Mouse (Mus musculus): ENCODE measurements around the gene Hrct1. TPM values are rescaled to one million over a fixed set of nuclear protein-coding genes. Genes with fewer than 3 reads are reported as not detected.

Hrct1 gene
- polyA plus RNA-seq, 1 experiment from 2014 or later: 0.64 TPM

GRCm38 (mm10) chr4:43729794-43730550 lies 3.0 kb downstream of the Hrct1 start, which contains the start of gene Spaar:
TSS of gene Spaar (plus strand) at chr4:43730034.
- no peaks in the 10 kb centered on the region for H3K4me1 ChIP-seq (replicated peaks)
- no peaks in the 10 kb centered on the region for H3K36me3 ChIP-seq
- H3K4me3 ChIP-seq: no peak within 1 kb of the TSS
- H3K9ac ChIP-seq: no peak within 1 kb of the TSS
- H3K27me3 ChIP-seq: no peaks in the 10 kb centered on the region
- no peaks in the 10 kb centered on the region for H3K9me3 ChIP-seq
- ATAC-seq (ENCODE audit: low FRiP score, low read depth): no peak
- H3K4me2 ChIP-seq: no peak within 1 kb of the TSS
- no peak within 1 kb of the TSS for H3K27ac ChIP-seq (replicated peaks)
- 71% methylated on average over 14 of the region's 14 CpGs for WGBS

- H3K4me3 ChIP-seq: no peak overlapping the region
- H3K4me1 ChIP-seq (replicated peaks): no peaks in the 10 kb centered on the region
- H3K4me2 ChIP-seq: no peak overlapping the region
- ATAC-seq (ENCODE audit: low FRiP score, low read depth): no peak
- H3K9me3 ChIP-seq: no peaks in the 10 kb centered on the region
- H3K36me3 ChIP-seq: no peaks in the 10 kb centered on the region
- H3K9ac ChIP-seq: no peak overlapping the region
- WGBS: 80% methylated on average over 21 of the region's 21 CpGs
- no peak overlapping the region for H3K27ac ChIP-seq (replicated peaks)
- no peaks in the 10 kb centered on the region for H3K27me3 ChIP-seq
These were observed 3.8 kb downstream of the Hrct1 start for GRCm38 (mm10) chr4:43730750-43731297.

DNA sequence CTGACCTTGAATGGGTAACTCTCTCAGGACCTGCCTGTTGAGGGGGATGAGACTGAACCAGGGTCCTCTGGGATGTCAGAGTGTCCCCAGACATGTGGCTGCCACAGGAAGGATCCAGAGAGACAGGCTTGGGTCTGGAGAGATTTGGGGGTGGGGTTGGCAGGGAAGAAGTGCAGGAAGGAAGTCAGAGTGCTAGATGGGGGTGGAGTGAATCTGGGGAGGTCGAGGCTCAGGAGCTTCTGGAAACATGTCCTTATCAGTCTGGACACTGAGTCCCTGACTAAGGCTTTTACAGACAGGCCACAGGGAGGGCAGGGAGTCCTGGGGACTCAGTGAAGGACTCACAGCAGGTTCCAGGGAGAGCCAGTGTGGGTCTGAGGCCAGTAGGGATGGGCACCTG lies 5.2 kb downstream of the Hrct1 start:
- H3K4me3 ChIP-seq: no peak overlapping the region
- ATAC-seq (ENCODE audit: low FRiP score, low read depth): no peak
- H3K4me1 ChIP-seq (replicated peaks): no peaks in the 10 kb centered on the region
- 43% methylated on average over 1 of the region's 1 CpGs for WGBS
- H3K36me3 ChIP-seq: no peaks in the 10 kb centered on the region
- H3K4me2 ChIP-seq: no peak overlapping the region
- H3K9me3 ChIP-seq: no peaks in the 10 kb centered on the region
- no peaks in the 10 kb centered on the region for H3K27me3 ChIP-seq
- H3K27ac ChIP-seq (replicated peaks): no peak overlapping the region
- H3K9ac ChIP-seq: no peak overlapping the region

DNA sequence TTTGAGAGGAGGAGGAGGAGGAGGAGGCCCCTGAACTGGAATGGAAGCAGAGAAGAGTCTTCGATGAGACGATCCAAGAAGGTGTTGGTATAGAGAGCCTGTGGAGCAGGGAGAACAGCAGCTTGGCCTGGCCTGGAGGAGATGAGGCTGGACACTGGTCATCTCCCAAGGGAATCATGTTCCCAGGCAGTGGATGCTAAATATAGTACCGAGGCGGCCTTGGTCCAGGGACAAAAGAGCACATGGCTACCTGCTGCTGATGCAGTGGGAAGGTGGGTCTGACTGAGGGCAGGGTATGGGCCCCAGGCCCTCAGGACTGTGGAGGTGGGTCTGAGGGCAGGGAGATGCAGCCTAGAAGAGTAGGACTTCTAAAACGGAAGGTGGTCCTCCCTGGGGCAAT lies 6.2 kb downstream of the Hrct1 start:
- Histone ChIP-seq H3K9ac (no peak overlapping the region), H3K9me3 (no peaks in the 10 kb centered on the region), H3K4me3 (no peak overlapping the region), H3K4me2 (no peak overlapping the region), H3K27me3 (no peaks in the 10 kb centered on the region), H3K4me1 (replicated peaks) (no peaks in the 10 kb centered on the region), H3K36me3 (no peaks in the 10 kb centered on the region), H3K27ac (replicated peaks) (no peak overlapping the region)
- no peak for ATAC-seq (ENCODE audit: low FRiP score, low read depth)
- WGBS: 87% methylated on average over 5 of the region's 5 CpGs

DNA sequence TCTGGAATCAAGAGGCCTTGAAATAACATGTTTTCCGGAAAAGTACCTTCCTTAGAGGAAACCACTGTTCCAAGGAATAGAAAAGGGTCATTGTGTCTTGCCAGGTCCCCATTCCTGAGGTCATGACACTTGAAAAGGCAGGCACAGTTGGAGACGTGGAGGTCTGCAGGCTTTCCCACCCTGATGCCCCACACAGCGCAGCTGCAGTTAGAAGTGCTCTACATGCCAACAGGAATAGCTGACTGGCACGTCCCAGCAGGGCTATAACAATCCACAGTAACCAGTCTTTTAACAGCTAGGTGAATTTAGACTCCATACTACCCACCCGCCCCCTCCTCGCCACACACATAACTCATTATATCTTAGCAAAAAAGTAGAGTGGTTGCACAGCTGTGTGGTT lies 10.2 kb downstream of the Hrct1 start:
- Histone ChIP-seq H3K4me3 (no peak overlapping the region), H3K4me2 (no peak overlapping the region), H3K36me3 (no peaks in the 10 kb centered on the region), H3K9me3 (no peaks in the 10 kb centered on the region), H3K27me3 (no peaks in the 10 kb centered on the region), H3K27ac (replicated peaks) (no peak overlapping the region), H3K9ac (no peak overlapping the region), H3K4me1 (replicated peaks) (no peaks in the 10 kb centered on the region)
- no peak for ATAC-seq (ENCODE audit: low FRiP score, low read depth)
- WGBS: 58% methylated on average over 6 of the region's 6 CpGs

DNA sequence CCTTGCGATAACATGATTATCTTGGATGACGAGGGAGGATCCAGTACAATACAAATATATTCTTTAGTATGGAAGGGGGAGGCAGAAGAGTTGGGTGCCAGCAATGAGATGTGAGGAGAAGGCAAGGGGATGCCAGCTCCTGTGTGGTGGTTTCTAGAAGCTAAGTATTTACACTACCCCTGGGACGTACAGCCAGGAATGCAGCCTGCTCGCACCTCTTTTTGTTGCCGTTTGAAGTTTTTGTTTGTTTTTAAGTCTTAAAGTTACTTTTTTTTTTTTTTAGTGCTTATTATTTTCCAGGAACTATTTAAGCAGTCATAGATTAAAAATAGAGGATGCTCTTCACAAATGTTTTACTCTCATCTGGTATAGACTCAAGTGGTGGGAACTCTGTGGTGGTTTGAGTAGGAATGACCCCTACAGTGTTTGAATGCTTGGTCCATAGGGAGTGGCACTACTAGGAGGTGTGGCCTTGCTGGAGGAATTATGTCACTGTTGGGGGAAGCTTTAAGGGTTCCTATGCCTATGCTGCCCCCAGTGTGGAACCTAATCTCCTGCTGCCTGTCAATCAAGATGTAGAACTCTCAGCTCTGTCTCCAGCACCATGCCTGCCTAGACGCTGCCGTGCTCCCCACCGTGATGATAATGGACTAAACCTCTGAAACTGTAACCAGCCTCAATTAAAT lies 12.1 kb downstream of the Hrct1 start:
- Histone ChIP-seq H3K4me1 (replicated peaks) (no peaks in the 10 kb centered on the region), H3K36me3 (no peaks in the 10 kb centered on the region), H3K9ac (no peak overlapping the region), H3K4me2 (no peak overlapping the region), H3K4me3 (no peak overlapping the region), H3K27ac (replicated peaks) (no peak overlapping the region), H3K27me3 (no peaks in the 10 kb centered on the region), H3K9me3 (no peaks in the 10 kb centered on the region)
- ATAC-seq (ENCODE audit: low FRiP score, low read depth): no peak
- WGBS: 76% methylated on average over 8 of the region's 8 CpGs

DNA sequence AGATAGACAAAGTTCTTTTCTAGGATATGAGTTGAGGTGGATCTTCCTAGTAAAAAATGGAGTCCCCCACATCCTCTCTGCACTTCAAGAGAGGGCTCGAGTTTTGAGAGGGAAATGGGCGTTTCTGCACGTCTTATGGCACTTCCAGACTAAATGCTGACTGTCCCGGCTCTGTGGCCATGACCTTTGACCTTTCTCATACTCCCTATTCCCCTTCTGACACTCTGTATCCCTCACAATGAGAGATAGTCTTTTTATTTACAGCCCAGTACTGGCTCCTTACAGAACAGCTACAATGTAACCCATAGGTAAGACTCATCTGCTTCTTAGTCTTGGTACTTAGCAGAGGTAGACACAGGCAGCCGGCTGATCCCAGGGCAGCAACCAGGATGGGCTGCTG lies 14.5 kb downstream of the Hrct1 start:
- Histone ChIP-seq H3K4me3 (no peak overlapping the region), H3K27ac (replicated peaks) (no peak overlapping the region)
- no peak for ATAC-seq (ENCODE audit: low FRiP score, low read depth)

GRCm38 (mm10) chr4:43742637-43743036 lies 15.6 kb downstream of the Hrct1 start:
- Histone ChIP-seq H3K27ac (replicated peaks) (no peak overlapping the region), H3K4me3 (no peak overlapping the region), H3K27me3 (no peaks in the 10 kb centered on the region), H3K9ac (no peak overlapping the region), H3K4me1 (replicated peaks) (no peaks in the 10 kb centered on the region), H3K4me2 (no peak overlapping the region), H3K9me3 (no peaks in the 10 kb centered on the region), H3K36me3 (no peaks in the 10 kb centered on the region)
- ATAC-seq (ENCODE audit: low FRiP score, low read depth): no peak
- 29% methylated on average over 4 of the region's 4 CpGs for WGBS

More for the DNA sequence above, 14.5 kb downstream of the Hrct1 start:
- Histone ChIP-seq H3K4me2 (no peak overlapping the region), H3K36me3 (no peaks in the 10 kb centered on the region), H3K9me3 (no peaks in the 10 kb centered on the region), H3K9ac (no peak overlapping the region), H3K27me3 (no peaks in the 10 kb centered on the region), H3K4me1 (replicated peaks) (no peaks in the 10 kb centered on the region)
- 65% methylated on average over 5 of the region's 5 CpGs for WGBS

GRCm38 (mm10) chr4:43743099-43743498 lies 16.1 kb downstream of the Hrct1 start:
- 66% methylated on average over 1 of the region's 1 CpGs for WGBS
- H3K4me1 ChIP-seq (replicated peaks): no peaks in the 10 kb centered on the region
- H3K27ac ChIP-seq (replicated peaks): no peak overlapping the region
- H3K4me3 ChIP-seq: no peak overlapping the region
- no peaks in the 10 kb centered on the region for H3K9me3 ChIP-seq
- no peak overlapping the region for H3K9ac ChIP-seq
- H3K4me2 ChIP-seq: no peak overlapping the region
- no peak for ATAC-seq (ENCODE audit: low FRiP score, low read depth)
- H3K27me3 ChIP-seq: no peaks in the 10 kb centered on the region
- no peaks in the 10 kb centered on the region for H3K36me3 ChIP-seq

- no peaks in the 10 kb centered on the region for H3K9me3 ChIP-seq
- H3K4me2 ChIP-seq: no peak overlapping the region
- no peaks in the 10 kb centered on the region for H3K27me3 ChIP-seq
- H3K36me3 ChIP-seq: no peaks in the 10 kb centered on the region
- no peak overlapping the region for H3K9ac ChIP-seq
- no peak overlapping the region for H3K27ac ChIP-seq (replicated peaks)
- no peaks in the 10 kb centered on the region for H3K4me1 ChIP-seq (replicated peaks)
- WGBS: 15% methylated on average over 6 of the region's 6 CpGs
- ATAC-seq (ENCODE audit: low FRiP score, low read depth): no peak
- no peak overlapping the region for H3K4me3 ChIP-seq
These were observed 18.2 kb downstream of the Hrct1 start for GRCm38 (mm10) chr4:43745187-43745586.

GRCm38 (mm10) chr4:43757213-43757612 lies 30.2 kb downstream of the Hrct1 start:
- Histone ChIP-seq H3K9ac (no peak overlapping the region), H3K4me3 (no peak overlapping the region), H3K27me3 (no peaks in the 10 kb centered on the region), H3K27ac (replicated peaks) (no peak overlapping the region), H3K9me3 (no peaks in the 10 kb centered on the region), H3K4me1 (replicated peaks) (no peaks in the 10 kb centered on the region), H3K4me2 (no peak overlapping the region), H3K36me3 (no peaks in the 10 kb centered on the region)
- whole genome bisulfite sequencing: 77% methylated on average over 6 of the region's 6 CpGs
- ATAC-seq (ENCODE audit: low FRiP score, low read depth): no peak

DNA sequence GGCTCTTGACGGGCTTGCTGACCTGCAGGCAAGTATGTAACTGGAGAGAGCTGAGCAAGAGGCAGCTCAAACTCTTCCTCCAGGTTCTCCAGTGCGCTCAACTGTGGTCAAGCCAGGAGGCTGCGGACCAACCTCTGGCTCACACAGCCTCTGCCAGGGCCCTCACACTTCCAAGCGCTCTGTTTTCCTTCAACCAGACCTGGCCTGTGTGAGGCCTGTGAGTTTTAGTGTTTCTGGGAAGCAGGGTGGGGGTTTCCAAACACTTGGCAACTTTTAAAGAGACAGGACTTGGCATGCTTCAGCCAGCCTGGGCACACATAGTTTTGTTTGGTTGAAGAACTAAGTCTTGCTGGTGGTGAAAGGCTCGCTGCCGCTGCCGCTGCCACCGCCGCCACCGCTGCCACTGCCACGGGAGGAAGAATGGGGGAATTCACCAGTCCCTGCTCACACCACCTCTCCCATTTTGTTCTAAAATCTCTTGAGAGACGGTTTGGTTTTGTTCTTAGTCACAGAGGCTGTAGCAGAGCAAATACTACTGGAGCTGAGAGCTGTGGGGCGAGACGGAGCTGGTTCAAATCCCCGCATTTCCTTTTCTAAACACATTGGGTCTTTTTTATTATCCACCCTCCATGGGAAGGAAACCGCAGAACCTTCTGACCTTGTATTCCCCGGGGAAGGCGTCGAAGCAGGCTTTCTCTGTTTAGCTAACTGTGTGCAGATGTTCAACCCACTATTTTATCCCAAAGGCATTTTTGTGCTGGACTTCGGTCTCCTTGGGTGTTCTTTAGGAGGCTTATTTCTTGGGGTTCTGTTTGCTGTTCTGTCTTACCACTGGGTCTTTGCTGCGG lies 32.8 kb downstream of the Hrct1 start:
- no peaks in the 10 kb centered on the region for H3K4me1 ChIP-seq (replicated peaks)
- H3K4me3 ChIP-seq: no peak overlapping the region
- 79% methylated on average over 21 of the region's 21 CpGs for WGBS
- ATAC-seq (ENCODE audit: low FRiP score, low read depth): no peak
- no peaks in the 10 kb centered on the region for H3K36me3 ChIP-seq
- no peak overlapping the region for H3K9ac ChIP-seq
- H3K27me3 ChIP-seq: no peaks in the 10 kb centered on the region
- no peak overlapping the region for H3K27ac ChIP-seq (replicated peaks)
- no peaks in the 10 kb centered on the region for H3K9me3 ChIP-seq
- no peak overlapping the region for H3K4me2 ChIP-seq
